Mouse (Mus musculus) myocyte (in vitro differentiated cells): ENCODE data around the gene Mettl2. TPM values are rescaled to one million over a fixed set of nuclear protein-coding genes. Genes with fewer than 3 reads are reported as not detected.

Experiments used
- H3K27me3 ChIP-seq: one replicate; pipeline ENCODE4 v1.6.1; 2011; ENCODE audit not compliant: control insufficient read depth, insufficient read depth, insufficient read length
- H3K36me3 ChIP-seq: one replicate; pipeline ENCODE4 v1.6.1; 2011; ENCODE audit not compliant: control insufficient read depth, insufficient read depth
- H3K4me2 ChIP-seq: one replicate; pipeline ENCODE4 v1.6.1; 2011; ENCODE audit warnings: low read depth, control low read depth
- H3K4me3 ChIP-seq: one replicate; pipeline ENCODE4 v1.5.1; 2011; ENCODE audit warnings: mild to moderate bottlenecking, control low read depth, moderate library complexity
- H3K79me2 ChIP-seq: one replicate; pipeline ENCODE4 v1.6.1; 2011; ENCODE audit not compliant: control insufficient read depth, insufficient read depth
- H3ac ChIP-seq: one replicate; pipeline ENCODE4 v1.6.1; 2011; ENCODE audit not compliant: control insufficient read depth, insufficient read length
- CEBPB ChIP-seq: IDR thresholded peaks from 2 replicates; pipeline ENCODE4 v1.6.1; 2011; ENCODE audit warnings: mild to moderate bottlenecking, moderate library complexity; ENCODE audit not compliant: poor library complexity, insufficient read depth, severe bottlenecking
- E2F4 ChIP-seq: IDR thresholded peaks from one replicate; pipeline ENCODE4 v1.6.1; 2011; ENCODE audit warnings: mild to moderate bottlenecking, control low read depth, moderate library complexity; ENCODE audit not compliant: insufficient read depth
- MAX ChIP-seq: IDR thresholded peaks from one replicate; pipeline ENCODE4 v1.6.1; 2011; ENCODE audit warnings: low read depth, mild to moderate bottlenecking, control low read depth
- MYOD1 ChIP-seq, 3 experiments: IDR thresholded peaks; one replicate each; pipeline ENCODE4 v1.6.1; 2011; ENCODE audit warnings: control low read depth in 2 of 3, low read depth in 2 of 3, mild to moderate bottlenecking in 2 of 3, moderate library complexity in 1 of 3; ENCODE audit not compliant: insufficient read length in 2 of 3, control insufficient read depth in 1 of 3
- MYOG ChIP-seq, 3 experiments: IDR thresholded peaks; one replicate each; pipeline ENCODE4 v1.6.1; 2011; ENCODE audit warnings: control low read depth in 2 of 3, low read depth in 2 of 3, mild to moderate bottlenecking in 2 of 3; ENCODE audit not compliant: insufficient read length in 2 of 3, control insufficient read depth in 1 of 3, insufficient read depth in 1 of 3
- POLR2A ChIP-seq: IDR thresholded peaks from one replicate; pipeline ENCODE4 v1.6.1; 2011; ENCODE audit warnings: low read depth, mild to moderate bottlenecking, control low read depth, moderate library complexity; ENCODE audit not compliant: insufficient read length
- POLR2AphosphoS2 ChIP-seq: IDR thresholded peaks from one replicate; pipeline ENCODE4 v1.6.1; 2011; ENCODE audit warnings: low read depth, control low read depth; ENCODE audit not compliant: insufficient read length
- REST ChIP-seq: IDR thresholded peaks from one replicate; pipeline ENCODE4 v1.6.1; 2011; ENCODE audit warnings: mild to moderate bottlenecking, control low read depth, moderate library complexity; ENCODE audit not compliant: insufficient read depth, insufficient read length
- SRF ChIP-seq: IDR thresholded peaks from one replicate; pipeline ENCODE4 v1.6.1; 2011; ENCODE audit warnings: low read depth; ENCODE audit not compliant: control insufficient read depth, insufficient read length
- TCF12 ChIP-seq: IDR thresholded peaks from one replicate; pipeline ENCODE4 v1.6.1; 2011; ENCODE audit warnings: mild to moderate bottlenecking, control low read depth; ENCODE audit not compliant: poor library complexity, insufficient read depth, severe bottlenecking
- TCF3 ChIP-seq: IDR thresholded peaks from one replicate; pipeline ENCODE4 v1.6.1; 2011; ENCODE audit warnings: low read depth, control low read depth; ENCODE audit not compliant: insufficient read length
- USF1 ChIP-seq: IDR thresholded peaks from one replicate; pipeline ENCODE4 v1.6.1; 2011; ENCODE audit warnings: low read depth, mild to moderate bottlenecking, control low read depth, moderate library complexity
- polyA plus RNA-seq: library from polyadenylated mRNA; unstranded; fragments of >200 nt; fragmentation: generic; extraction: Trizol; gene quantifications from one replicate; pipeline ENCODE4 v1.2.1, GENCODE M21; 2012; ENCODE audit warnings: missing spikeins

The Mettl2 gene
- polyA plus RNA-seq, 1 experiment, result 15.5 TPM

DNA sequence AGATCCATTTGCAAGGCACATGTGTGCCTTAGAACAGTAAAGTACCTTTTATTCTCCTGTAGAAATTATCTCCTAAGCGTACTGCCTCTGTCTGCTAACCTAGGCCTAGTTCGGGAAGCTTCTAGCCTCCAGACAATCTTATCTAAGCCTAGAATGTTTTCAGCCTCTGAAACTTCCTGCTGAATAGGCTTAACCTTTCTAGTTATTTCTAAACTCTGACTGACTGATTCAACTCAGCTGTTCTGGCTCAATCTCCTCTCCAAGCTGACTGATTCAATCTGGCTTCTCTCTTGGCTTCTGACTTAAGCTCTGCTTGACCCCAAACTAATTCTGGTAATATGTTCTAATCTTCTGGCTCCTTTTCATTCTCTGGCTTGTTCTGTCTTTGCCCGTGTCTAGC is 23.1 kb downstream of the Mettl2 start:
- no peaks in the 10 kb centered on the region for H3K27me3 ChIP-seq
- TF ChIP-seq POLR2AphosphoS2 (no peak), MAX (no peak), POLR2A (no peak), SRF (no peak)
- no peaks in the 10 kb centered on the region for H3K36me3 ChIP-seq
- no peak overlapping the region for H3K4me2 ChIP-seq
- H3K4me3 ChIP-seq, result no peak overlapping the region
- H3K79me2 ChIP-seq, result no peaks in the 10 kb centered on the region
- no peak overlapping the region for H3ac ChIP-seq

DNA sequence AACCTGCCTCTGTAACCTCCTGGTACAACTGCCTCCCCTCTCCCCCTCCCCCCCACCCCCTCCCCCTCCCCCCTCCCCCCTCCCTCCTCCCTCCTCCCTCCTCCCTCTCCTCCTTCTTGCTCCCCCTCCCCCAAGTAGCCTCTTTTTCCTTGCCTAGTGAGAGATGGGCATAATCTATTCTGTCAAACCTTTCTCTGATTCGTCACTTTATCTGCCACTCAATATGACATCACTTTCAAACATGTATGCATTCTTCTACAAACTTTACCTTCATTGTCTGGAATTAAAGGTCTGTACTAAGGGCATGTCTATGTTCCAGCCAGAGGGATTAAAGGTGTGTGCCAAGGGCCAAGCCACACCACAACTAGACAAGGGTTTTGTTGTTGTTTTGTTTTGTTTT is 23.5 kb downstream of the Mettl2 start:
- TF ChIP-seq MYOD1 (IDR thresholded peaks at IDR 0.05; ENCODE audit: control insufficient read depth in 1 of 3, insufficient read length in 2 of 3, low read depth in 2 of 3) (no peak), REST (no peak), E2F4 (no peak), USF1 (no peak), CEBPB (no peak), TCF3 (no peak), POLR2A (no peak), MAX (no peak), SRF (no peak), MYOG (IDR thresholded peaks at IDR 0.05; ENCODE audit: control insufficient read depth in 1 of 3, insufficient read depth in 1 of 3, insufficient read length in 2 of 3, low read depth in 2 of 3) (no peak), TCF12 (no peak)
- no peaks in the 10 kb centered on the region for H3K36me3 ChIP-seq
- no peaks in the 10 kb centered on the region for H3K79me2 ChIP-seq
- no peak overlapping the region for H3K4me3 ChIP-seq
- H3ac ChIP-seq, result no peak overlapping the region
- no peak overlapping the region for H3K4me2 ChIP-seq
- no peaks in the 10 kb centered on the region for H3K27me3 ChIP-seq

DNA sequence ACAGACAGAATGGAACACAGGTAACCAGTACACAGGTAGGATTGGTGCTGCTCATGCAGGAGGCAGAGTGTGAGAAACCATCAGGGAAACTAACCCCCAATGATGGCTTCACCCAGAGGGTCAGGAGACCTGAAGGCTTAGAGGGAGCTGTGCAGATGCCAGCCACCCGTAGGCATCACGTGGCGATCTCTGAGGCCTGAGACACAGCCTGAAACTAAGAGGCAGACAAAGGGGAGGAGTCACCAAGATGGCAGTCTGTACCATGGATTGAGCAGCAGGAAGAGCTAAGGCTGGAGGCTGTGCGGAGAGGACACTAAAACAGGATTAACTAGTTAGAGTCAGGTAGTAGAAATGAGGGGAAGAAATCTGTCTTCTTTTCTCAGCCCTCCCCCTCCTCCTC is 24.5 kb downstream of the Mettl2 start:
- H3K36me3 ChIP-seq, result no peaks in the 10 kb centered on the region
- no peak for TF ChIP-seq E2F4
- no peak for TF ChIP-seq POLR2AphosphoS2
- no peak for TF ChIP-seq MAX

GRCm38 (mm10) chr11:105151226-105152016 is 25.2 kb downstream of the Mettl2 start:
- Histone ChIP-seq H3K4me3 (no peak overlapping the region), H3K4me2 (no peak overlapping the region), H3K79me2 (no peaks in the 10 kb centered on the region), H3K27me3 (no peaks in the 10 kb centered on the region), H3ac (no peak overlapping the region), H3K36me3 (no peaks in the 10 kb centered on the region)
- TF ChIP-seq SRF, result no peak
- no peak for TF ChIP-seq POLR2A
- no peak for TF ChIP-seq MAX
- no peak for TF ChIP-seq E2F4
- TF ChIP-seq TCF3, result no peak
- TF ChIP-seq USF1, result no peak
- no peak for TF ChIP-seq TCF12
- TF ChIP-seq MYOD1 (IDR thresholded peaks at IDR 0.05; ENCODE audit: control insufficient read depth in 1 of 3, insufficient read length in 2 of 3, low read depth in 2 of 3), result no peak

More for the DNA sequence above, 24.5 kb downstream of the Mettl2 start:
- Histone ChIP-seq H3K4me3 (no peak overlapping the region), H3K4me2 (no peak overlapping the region), H3K79me2 (no peaks in the 10 kb centered on the region), H3K27me3 (no peaks in the 10 kb centered on the region), H3ac (no peak overlapping the region)

- Histone ChIP-seq H3ac (no peak overlapping the region), H3K79me2 (no peaks in the 10 kb centered on the region), H3K27me3 (no peaks in the 10 kb centered on the region), H3K36me3 (no peaks in the 10 kb centered on the region), H3K4me2 (no peak overlapping the region), H3K4me3 (no peak overlapping the region)
- TF ChIP-seq MYOG (IDR thresholded peaks at IDR 0.05; ENCODE audit: control insufficient read depth in 1 of 3, insufficient read depth in 1 of 3, insufficient read length in 2 of 3, low read depth in 2 of 3) (no peak), POLR2A (no peak), SRF (no peak), E2F4 (no peak), POLR2AphosphoS2 (no peak), REST (no peak), USF1 (no peak), MYOD1 (IDR thresholded peaks at IDR 0.05; ENCODE audit: control insufficient read depth in 1 of 3, insufficient read length in 2 of 3, low read depth in 2 of 3) (no peak), TCF12 (no peak), MAX (no peak), CEBPB (no peak), TCF3 (no peak)
These were observed 25.7 kb downstream of the Mettl2 start for GRCm38 (mm10) chr11:105152017-105152300.
